Mouse (Mus musculus): Measurements from ENCODE around the gene Cxcl14. TPM values are rescaled to one million over a fixed set of nuclear protein-coding genes. Genes with fewer than 3 reads are reported as not detected.
A peak's percentile ranks its signal among the peaks of the same experiment; 100 is the strongest.

The Cxcl14 gene
- polyA plus RNA-seq, 1 experiment from 2014 or later, result 0.59 TPM

DNA sequence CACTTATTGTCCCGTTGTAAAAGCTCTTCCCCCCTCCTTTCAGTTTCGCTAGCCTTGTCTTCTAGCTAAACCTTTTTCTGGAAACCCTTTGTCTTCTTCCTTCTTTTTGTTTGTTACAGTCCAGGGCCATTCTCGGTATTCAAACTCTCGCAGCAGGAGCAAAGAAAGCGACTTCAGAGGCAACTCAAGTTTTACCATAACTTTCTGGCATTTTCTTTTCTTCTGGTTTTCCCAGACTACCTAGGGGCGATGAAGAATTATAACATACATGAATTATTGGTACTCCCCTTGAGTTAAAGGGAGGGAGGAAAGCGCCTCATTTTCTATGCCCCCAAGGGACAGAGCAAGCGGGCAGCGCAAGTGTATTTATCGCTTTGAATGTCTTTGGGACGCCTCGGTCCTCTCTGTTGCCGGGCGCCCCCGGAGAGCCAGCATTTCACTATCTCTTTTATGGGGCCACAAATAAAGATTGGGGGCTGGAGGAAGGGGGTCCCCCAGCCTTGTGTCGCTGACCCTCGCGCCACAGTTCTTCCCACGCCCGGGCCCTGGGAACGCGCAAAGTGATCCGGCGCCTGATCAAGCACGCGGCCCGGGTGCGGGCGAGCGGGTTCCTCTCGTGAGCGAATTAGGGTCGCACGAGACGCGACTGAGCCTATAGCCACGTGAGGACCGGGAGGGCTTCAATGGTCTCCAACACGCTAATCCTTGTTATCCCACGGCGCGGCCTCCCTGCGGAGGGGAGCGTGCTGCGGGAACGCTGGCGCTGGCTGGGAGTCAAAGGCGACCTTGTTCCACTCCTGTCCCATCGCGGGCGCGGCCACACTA lies 37.9 kb downstream of the Cxcl14 start:
- 1% methylated on average over 52 of the region's 52 CpGs for WGBS
- H3K9ac ChIP-seq (ENCODE audit: low read length), result no peak overlapping the region
- H3K4me2 ChIP-seq (ENCODE audit: low read length), result peak overlapping the region; percentile 54
- H3K36me3 ChIP-seq (ENCODE audit: control insufficient read depth, insufficient read depth, low read length), result no peaks in the 10 kb centered on the region
- H3K9me3 ChIP-seq (ENCODE audit: control insufficient read depth, low read length), result no peaks in the 10 kb centered on the region
- H3K4me3 ChIP-seq (ENCODE audit: control insufficient read depth in 1 of 2, insufficient read depth in 1 of 2, low read depth in 1 of 2, low read length in 2 of 2), result peak overlapping the region; percentile 11 to 31
- peaks cover 0 to 7% of the 10 kb centered on the region in 2 experiments; a peak in 2 of 4 replicates for H3K4me1 ChIP-seq (ENCODE audit: control insufficient read depth in 2 of 2, insufficient read depth in 2 of 2, low read length in 2 of 2)
- ATAC-seq (ENCODE audit: insufficient number of reproducible peaks, insufficient read depth, low FRiP score, low read depth), result no peak
- H3K27me3 ChIP-seq (ENCODE audit: control insufficient read depth, insufficient read depth, low read length), result peaks cover 98% of the 10 kb centered on the region
- H3K27ac ChIP-seq (replicated peaks in 1 of 2; ENCODE audit: control insufficient read depth in 1 of 2, insufficient read depth in 1 of 2, low read depth in 2 of 2, low read length in 2 of 2), result no peak overlapping the region

DNA sequence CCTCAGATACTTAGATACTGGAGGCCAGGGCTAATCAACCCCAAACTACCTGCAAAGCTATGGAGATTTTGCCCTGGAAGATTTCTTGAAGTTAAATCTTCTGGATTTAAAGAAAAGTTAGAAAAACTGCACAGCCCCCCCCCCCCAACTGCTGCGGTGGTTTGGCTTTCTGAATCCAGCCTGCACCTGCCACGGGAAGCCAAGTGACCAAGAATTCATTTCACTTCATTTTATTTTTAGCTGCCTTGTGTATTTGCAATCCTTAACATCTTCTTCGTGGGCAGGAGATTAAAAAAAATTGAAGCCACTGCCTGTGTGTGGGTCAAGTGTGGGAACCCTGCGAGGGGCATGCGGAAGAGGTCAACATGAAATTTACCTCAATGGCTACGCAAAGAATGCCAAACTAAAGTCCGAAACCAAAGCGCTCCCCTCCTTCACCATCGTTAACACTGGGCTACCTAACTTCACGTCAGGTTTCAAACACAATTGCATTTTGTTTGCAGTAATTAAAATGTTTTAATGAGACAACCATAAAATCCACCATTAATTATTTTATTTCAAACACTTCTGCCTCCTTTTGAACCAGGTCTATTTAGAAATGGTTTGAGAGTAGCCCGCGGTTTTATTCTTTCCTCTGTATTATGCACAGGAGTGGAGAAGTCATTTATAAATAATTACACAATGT lies 38.7 kb downstream of the Cxcl14 start:
- no peaks in the 10 kb centered on the region for H3K36me3 ChIP-seq (ENCODE audit: control insufficient read depth, insufficient read depth, low read length)
- no peak overlapping the region for H3K4me2 ChIP-seq (ENCODE audit: low read length)
- no peak overlapping the region for H3K9ac ChIP-seq (ENCODE audit: low read length)
- no peaks in the 10 kb centered on the region for H3K9me3 ChIP-seq (ENCODE audit: control insufficient read depth, low read length)
- H3K27ac ChIP-seq (replicated peaks in 1 of 2; ENCODE audit: control insufficient read depth in 1 of 2, insufficient read depth in 1 of 2, low read depth in 2 of 2, low read length in 2 of 2), result no peak overlapping the region
- WGBS, result 9% methylated on average over 12 of the region's 12 CpGs
- H3K27me3 ChIP-seq (ENCODE audit: control insufficient read depth, insufficient read depth, low read length), result peaks cover 98% of the 10 kb centered on the region
- H3K4me1 ChIP-seq (ENCODE audit: control insufficient read depth in 2 of 2, insufficient read depth in 2 of 2, low read length in 2 of 2), result peaks cover 0 to 7% of the 10 kb centered on the region in 2 experiments; a peak in 2 of 4 replicates
- no peak overlapping the region for H3K4me3 ChIP-seq (ENCODE audit: control insufficient read depth in 1 of 2, insufficient read depth in 1 of 2, low read depth in 1 of 2, low read length in 2 of 2)
- ATAC-seq (ENCODE audit: insufficient number of reproducible peaks, insufficient read depth, low FRiP score, low read depth), result no peak

DNA sequence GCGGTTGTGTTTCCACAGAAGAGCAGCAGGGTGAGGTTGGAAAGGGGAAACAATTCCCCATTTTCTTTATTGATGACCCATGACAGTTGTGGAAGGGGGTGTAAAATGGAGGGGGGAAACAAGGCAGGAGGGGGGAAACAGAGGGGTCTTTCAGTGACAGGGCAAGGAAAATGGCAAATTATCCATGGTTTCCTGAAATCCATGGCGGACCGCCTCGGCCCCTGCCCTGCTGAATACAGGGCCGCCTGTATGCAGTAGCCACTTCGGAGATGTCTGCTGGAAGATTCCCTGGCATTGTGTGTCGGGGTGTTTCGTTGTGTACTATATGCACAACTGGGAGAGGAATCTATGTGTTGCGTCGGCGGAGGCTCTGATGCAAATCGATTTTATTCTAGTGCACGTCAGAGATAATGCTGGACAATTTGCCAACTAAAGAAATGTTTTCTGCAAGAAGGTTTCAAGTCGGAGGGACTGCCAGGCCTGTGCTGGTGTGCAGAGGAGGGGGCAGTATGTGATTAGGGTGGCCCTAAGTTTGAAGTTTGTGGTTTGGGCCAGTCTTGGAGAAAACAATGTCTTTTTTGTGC lies 39.5 kb downstream of the Cxcl14 start:
- Histone ChIP-seq H3K4me1 (ENCODE audit: control insufficient read depth in 2 of 2, insufficient read depth in 2 of 2, low read length in 2 of 2) (peaks cover 0 to 7% of the 10 kb centered on the region in 2 experiments; a peak in 2 of 4 replicates), H3K4me3 (ENCODE audit: control insufficient read depth in 1 of 2, insufficient read depth in 1 of 2, low read depth in 1 of 2, low read length in 2 of 2) (no peak overlapping the region), H3K36me3 (ENCODE audit: control insufficient read depth, insufficient read depth, low read length) (no peaks in the 10 kb centered on the region), H3K9ac (ENCODE audit: low read length) (no peak overlapping the region), H3K9me3 (ENCODE audit: control insufficient read depth, low read length) (no peaks in the 10 kb centered on the region), H3K27ac (replicated peaks in 1 of 2; ENCODE audit: control insufficient read depth in 1 of 2, insufficient read depth in 1 of 2, low read depth in 2 of 2, low read length in 2 of 2) (no peak overlapping the region), H3K27me3 (ENCODE audit: control insufficient read depth, insufficient read depth, low read length) (peaks cover 98% of the 10 kb centered on the region), H3K4me2 (ENCODE audit: low read length) (no peak overlapping the region)
- WGBS, result 18% methylated on average over 14 of the region's 14 CpGs
- no peak for ATAC-seq (ENCODE audit: insufficient number of reproducible peaks, insufficient read depth, low FRiP score, low read depth)

GRCm38 (mm10) chr13:56253379-56253778 lies 43.0 kb downstream of the Cxcl14 start:
- Histone ChIP-seq H3K4me2 (ENCODE audit: low read length) (no peak overlapping the region), H3K9me3 (ENCODE audit: control insufficient read depth, low read length) (no peaks in the 10 kb centered on the region), H3K9ac (ENCODE audit: low read length) (no peak overlapping the region), H3K4me1 (ENCODE audit: control insufficient read depth in 2 of 2, insufficient read depth in 2 of 2, low read length in 2 of 2) (peaks cover 0 to 2% of the 10 kb centered on the region in 2 experiments; a peak in 2 of 4 replicates), H3K36me3 (ENCODE audit: control insufficient read depth, insufficient read depth, low read length) (no peaks in the 10 kb centered on the region), H3K27ac (replicated peaks in 1 of 2; ENCODE audit: control insufficient read depth in 1 of 2, insufficient read depth in 1 of 2, low read depth in 2 of 2, low read length in 2 of 2) (no peak overlapping the region), H3K4me3 (ENCODE audit: control insufficient read depth in 1 of 2, insufficient read depth in 1 of 2, low read depth in 1 of 2, low read length in 2 of 2) (no peak overlapping the region), H3K27me3 (ENCODE audit: control insufficient read depth, insufficient read depth, low read length) (peaks cover 98% of the 10 kb centered on the region)
- no peak for ATAC-seq (ENCODE audit: insufficient number of reproducible peaks, insufficient read depth, low FRiP score, low read depth)
- WGBS, result 15% methylated on average over 3 of the region's 3 CpGs

DNA sequence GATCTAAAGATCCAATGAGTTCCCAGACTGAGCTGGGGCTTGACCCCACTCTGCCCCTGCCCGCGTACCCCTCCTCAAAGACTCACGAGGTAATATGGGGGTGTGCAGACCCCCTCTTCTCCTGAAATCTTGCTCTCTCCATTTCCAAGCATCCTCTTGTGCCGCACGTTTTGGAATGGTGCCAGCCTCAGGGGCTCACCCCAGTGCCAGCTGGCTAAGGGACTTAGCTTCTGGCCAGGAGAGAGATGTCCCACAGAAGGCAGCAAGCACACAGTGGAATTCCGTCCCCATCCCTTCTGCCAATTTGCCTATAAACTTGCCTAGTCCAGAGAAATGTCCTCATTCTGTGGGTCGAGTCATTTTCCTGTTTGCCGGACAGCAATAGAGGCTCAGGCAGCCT lies 43.6 kb downstream of the Cxcl14 start:
- ATAC-seq (ENCODE audit: insufficient number of reproducible peaks, insufficient read depth, low FRiP score, low read depth), result no peak
- Histone ChIP-seq H3K4me2 (ENCODE audit: low read length) (no peak overlapping the region), H3K9me3 (ENCODE audit: control insufficient read depth, low read length) (no peaks in the 10 kb centered on the region), H3K27ac (replicated peaks in 1 of 2; ENCODE audit: control insufficient read depth in 1 of 2, insufficient read depth in 1 of 2, low read depth in 2 of 2, low read length in 2 of 2) (no peak overlapping the region), H3K27me3 (ENCODE audit: control insufficient read depth, insufficient read depth, low read length) (peaks cover 100% of the 10 kb centered on the region), H3K4me1 (ENCODE audit: control insufficient read depth in 2 of 2, insufficient read depth in 2 of 2, low read length in 2 of 2) (peaks cover 0 to 2% of the 10 kb centered on the region in 2 experiments; a peak in 2 of 4 replicates), H3K9ac (ENCODE audit: low read length) (no peak overlapping the region), H3K4me3 (ENCODE audit: control insufficient read depth in 1 of 2, insufficient read depth in 1 of 2, low read depth in 1 of 2, low read length in 2 of 2) (no peak overlapping the region), H3K36me3 (ENCODE audit: control insufficient read depth, insufficient read depth, low read length) (no peaks in the 10 kb centered on the region)
- 18% methylated on average over 8 of the region's 8 CpGs for WGBS

GRCm38 (mm10) chr13:56251924-56252619 lies 44.3 kb downstream of the Cxcl14 start, which contains the start of gene Neurog1:
Gene Neurog1, minus strand, starts transcription at chr13:56252163.
- H3K27ac ChIP-seq (replicated peaks in 1 of 2; ENCODE audit: control insufficient read depth in 1 of 2, insufficient read depth in 1 of 2, low read depth in 2 of 2, low read length in 2 of 2), result no peak within 1 kb of the TSS
- peaks cover 100% of the 10 kb centered on the region for H3K27me3 ChIP-seq (ENCODE audit: control insufficient read depth, insufficient read depth, low read length)
- peak within 1 kb of the TSS; percentile 57 for H3K4me2 ChIP-seq (ENCODE audit: low read length)
- WGBS, result under 1% methylated on average over 65 of the region's 65 CpGs
- no peak for ATAC-seq (ENCODE audit: insufficient number of reproducible peaks, insufficient read depth, low FRiP score, low read depth)
- H3K36me3 ChIP-seq (ENCODE audit: control insufficient read depth, insufficient read depth, low read length), result no peaks in the 10 kb centered on the region
- peaks cover 0 to 2% of the 10 kb centered on the region in 2 experiments; a peak in 2 of 4 replicates for H3K4me1 ChIP-seq (ENCODE audit: control insufficient read depth in 2 of 2, insufficient read depth in 2 of 2, low read length in 2 of 2)
- H3K9ac ChIP-seq (ENCODE audit: low read length), result no peak within 1 kb of the TSS
- peak within 1 kb of the TSS; percentile 10 to 32; a peak in 3 of 4 replicates for H3K4me3 ChIP-seq (ENCODE audit: control insufficient read depth in 1 of 2, insufficient read depth in 1 of 2, low read depth in 1 of 2, low read length in 2 of 2)
- H3K9me3 ChIP-seq (ENCODE audit: control insufficient read depth, low read length), result no peaks in the 10 kb centered on the region
